Mouse (Mus musculus) erythroblast, adult 5-6 weeks (primary cell): ENCODE measurements around the gene Crk. TPM values are rescaled to one million over a fixed set of nuclear protein-coding genes. Genes with fewer than 3 reads are reported as not detected.
A peak's percentile ranks its signal among the peaks of the same experiment; 100 is the strongest.

Experiments
- ATAC-seq: replicated peaks from 2 replicates; pipeline ENCODE4 v1.8.0; 2016; ENCODE audit warnings: moderate number of reproducible peaks, mild to moderate bottlenecking, moderate TSS enrichment, inconsistent platforms; ENCODE audit not compliant: poor library complexity, low FRiP score, severe bottlenecking
- total RNA-seq, 2 experiments: library from RNA; stranded (forward) in 1 of 2; stranded (reverse) in 1 of 2; fragments of 150-400 nt in 1 of 2; fragments of 200-764, 138-1000 nt in 1 of 2; gene quantifications; 2 replicates each; pipeline versions ENCODE4 v1.2.3 to v1.2.4; 2015 to 2017; ENCODE audit warnings: low replicate concordance in 2 of 2

Crk gene
- total RNA-seq, 2 experiments from 2014 or later = 10.2 to 11.8 TPM

GRCm38 (mm10) chr11:75654471-75655390, 24.3 kb upstream of the Crk start:
- peak; percentile 11 for ATAC-seq

GRCm38 (mm10) chr11:75655621-75656545, 23.2 kb upstream of the Crk start:
- ATAC-seq = no peak

- ATAC-seq = no peak
Observed at GRCm38 (mm10) chr11:75656621-75657590, 22.2 kb upstream of the Crk start.

GRCm38 (mm10) chr11:75657841-75658240, 21.2 kb upstream of the Crk start:
- no peak for ATAC-seq

- ATAC-seq = no peak
Observed at GRCm38 (mm10) chr11:75658311-75658710, 20.7 kb upstream of the Crk start.

- no peak for ATAC-seq
Observed at GRCm38 (mm10) chr11:75658996-75659750, 19.9 kb upstream of the Crk start.

- no peak for ATAC-seq
Observed at GRCm38 (mm10) chr11:75660081-75660590, 18.9 kb upstream of the Crk start.

GRCm38 (mm10) chr11:75660941-75661800, 17.9 kb upstream of the Crk start:
- ATAC-seq = no peak

- ATAC-seq = no peak
Observed at GRCm38 (mm10) chr11:75662131-75662530, 16.9 kb upstream of the Crk start.

GRCm38 (mm10) chr11:75666296-75666695, 12.8 kb upstream of the Crk start:
- no peak for ATAC-seq

GRCm38 (mm10) chr11:75668621-75669020, 10.4 kb upstream of the Crk start:
- ATAC-seq = no peak

- ATAC-seq = no peak
Observed at GRCm38 (mm10) chr11:75669176-75669852, 9.7 kb upstream of the Crk start.

- ATAC-seq = no peak
Observed at GRCm38 (mm10) chr11:75669853-75670200, 9.2 kb upstream of the Crk start.

GRCm38 (mm10) chr11:75671426-75672180, 7.5 kb upstream of the Crk start:
- no peak for ATAC-seq

- ATAC-seq = no peak
Observed at GRCm38 (mm10) chr11:75673411-75673810, 5.6 kb upstream of the Crk start.

GRCm38 (mm10) chr11:75674875-75675274, 4.2 kb upstream of the Crk start:
- no peak for ATAC-seq
